Mouse (Mus musculus) layer of hippocampus, adult 18-20 months (tissue): ENCODE data around the gene Lrrc25. TPM values are rescaled to one million over a fixed set of nuclear protein-coding genes. Genes with fewer than 3 reads are reported as not detected.
"Not testable (repeated sequence)": the region's sequence is repeated elsewhere in the genome, so short reads cannot be mapped to it uniquely, and the experiment has no call there.

Experiments used
- DNase-seq, 2 experiments: peaks; one replicate each; pipeline ENCODE4 v3.0.0; 2022; ENCODE audit warnings: low spot score in 2 of 2
- long read RNA-seq: library from polyadenylated mRNA; stranded (forward); transcript quantifications from one replicate; pipeline ENCODE4 v2.0.0, GENCODE M21; 2021
- total RNA-seq, 2 experiments: library from RNA; stranded (reverse); gene quantifications; 2 replicates each; pipeline ENCODE4 v1.2.3; 2021

Gene Lrrc25
- under 1 TPM; 0.33 to 0.37 TPM for total RNA-seq
- long read RNA-seq: 0 reads

DNA sequence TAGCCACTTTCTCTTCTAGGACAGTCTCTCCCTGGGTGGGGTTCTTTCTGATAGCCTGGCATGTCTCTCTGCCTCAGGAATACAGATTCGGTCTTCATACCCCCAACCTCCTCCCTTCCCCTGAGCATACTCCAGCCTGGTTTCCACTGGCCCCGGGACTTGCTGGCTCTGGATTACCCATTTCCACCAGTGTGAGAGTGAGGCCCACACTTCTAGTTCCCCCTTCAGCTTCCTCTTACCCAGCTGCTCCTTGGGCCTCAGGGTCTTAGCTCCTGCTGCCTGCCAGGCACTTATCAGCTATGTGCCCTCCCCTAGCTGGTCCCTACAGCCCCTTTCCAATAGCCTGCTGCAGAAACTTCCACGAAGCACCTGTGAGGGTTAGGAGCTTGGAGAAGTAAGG is at the start of gene Lrrc25:
Lrrc25 (plus strand) TSS at position 262 of the 400 bp plus-strand sequence.
- no peak for DNase-seq

- DNase-seq: no peak
Measured at GRCm38 (mm10) chr8:70570360-70570759, 45.6 kb upstream of the Lrrc25 start.

- DNase-seq: no peak
Measured at GRCm38 (mm10) chr8:70570990-70571389, 45.0 kb upstream of the Lrrc25 start.

DNA sequence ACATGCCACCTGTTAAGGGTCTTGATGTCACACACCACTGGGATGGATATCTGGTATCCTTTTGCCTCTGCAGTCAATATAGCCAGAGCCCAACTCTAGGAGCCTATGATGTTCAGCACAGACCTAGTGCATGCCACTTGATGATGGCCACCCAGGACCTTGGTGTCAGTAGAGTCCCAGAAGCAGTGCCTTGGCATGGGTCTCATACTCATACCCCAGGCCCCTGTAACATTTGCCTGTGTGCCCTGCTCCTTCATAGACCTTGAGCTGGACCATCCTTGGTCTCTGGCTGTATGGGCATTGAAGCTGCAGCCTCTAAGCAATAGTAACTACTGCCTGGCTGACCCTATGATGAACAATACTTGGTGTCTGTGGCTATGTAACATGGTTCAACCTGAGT is 41.7 kb upstream of the Lrrc25 start:
- DNase-seq: no peak

DNA sequence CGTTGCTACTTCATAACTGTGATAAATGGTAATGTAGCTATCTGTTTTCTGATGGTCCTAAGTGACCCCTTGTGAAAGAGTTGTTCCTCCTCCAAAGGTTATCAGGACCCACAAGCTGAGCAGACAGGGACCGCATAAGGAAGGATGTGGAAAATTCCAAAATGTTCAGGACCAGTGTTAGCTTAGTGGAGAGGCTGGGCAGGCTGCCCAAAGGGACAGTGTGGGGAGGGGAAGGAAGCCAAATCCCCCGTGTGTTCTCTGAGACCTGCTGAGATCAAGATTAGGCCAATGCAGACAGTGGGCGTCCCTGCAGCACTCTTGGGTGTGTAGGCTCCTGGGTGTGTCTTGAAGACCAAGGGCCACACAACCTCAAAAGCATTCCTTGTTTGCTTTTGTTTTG is 41.0 kb upstream of the Lrrc25 start:
- DNase-seq: no peak

GRCm38 (mm10) chr8:70577207-70577606 is 38.7 kb upstream of the Lrrc25 start:
- DNase-seq: no peak

DNA sequence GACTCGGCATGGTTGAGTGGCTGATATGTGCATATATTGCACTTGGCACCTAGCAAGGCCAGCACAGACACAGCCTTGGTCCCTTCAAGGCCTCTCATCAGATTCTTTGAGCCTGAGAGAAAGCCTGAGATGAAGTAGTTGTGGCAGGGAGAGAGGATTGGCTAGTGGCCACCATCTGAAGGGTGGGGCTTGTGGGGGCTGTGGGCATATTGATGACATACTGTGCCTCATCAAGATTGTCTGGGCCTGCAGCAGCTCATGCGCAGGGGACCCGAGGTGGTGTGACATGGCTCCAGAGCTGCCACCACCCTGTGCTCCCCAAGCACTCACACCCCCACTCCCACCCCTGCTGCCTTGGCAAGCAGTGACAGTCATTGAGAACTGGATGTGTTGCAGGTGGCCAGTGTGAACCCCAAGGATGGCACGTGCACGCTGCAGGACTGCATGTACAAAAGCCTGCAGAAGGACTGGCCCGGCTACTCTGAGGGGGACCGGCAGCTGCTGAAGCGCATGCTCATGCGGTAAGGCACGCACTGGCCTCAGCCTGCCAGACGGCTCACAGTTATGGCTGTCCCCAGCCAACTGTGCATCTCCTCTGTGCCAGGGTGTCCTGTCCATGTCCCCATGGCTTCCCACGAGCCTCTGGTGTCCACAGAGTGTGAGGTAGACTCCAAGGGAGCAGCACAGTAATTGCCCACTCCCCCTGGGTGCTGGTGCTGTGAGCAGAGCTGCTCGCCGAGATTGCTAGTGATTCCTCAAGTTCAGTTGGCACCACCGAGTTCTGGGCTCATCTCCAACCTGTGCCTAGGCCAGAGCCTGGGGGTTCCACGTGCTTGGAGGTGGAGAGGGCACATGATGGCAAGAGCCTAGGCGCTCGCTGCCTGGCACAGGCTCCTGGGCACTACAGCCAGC is 32.2 kb upstream of the Lrrc25 start:
- peak in 1 of 2 experiments; percentile 68 for DNase-seq

GRCm38 (mm10) chr8:70584606-70585257 is 31.2 kb upstream of the Lrrc25 start:
- DNase-seq: peak in 1 of 2 experiments; percentile 56

- peak in 1 of 2 experiments; percentile 73 for DNase-seq
Measured at GRCm38 (mm10) chr8:70585258-70585652, 30.7 kb upstream of the Lrrc25 start.

- not testable (repeated sequence) for DNase-seq
Measured at GRCm38 (mm10) chr8:70587955-70588354, 28.0 kb upstream of the Lrrc25 start.

GRCm38 (mm10) chr8:70591569-70591968 is 24.4 kb upstream of the Lrrc25 start:
- no peak for DNase-seq

GRCm38 (mm10) chr8:70593173-70593572 is 22.8 kb upstream of the Lrrc25 start:
- DNase-seq: no peak

GRCm38 (mm10) chr8:70593961-70594609 is 21.9 kb upstream of the Lrrc25 start, which contains the start of gene Isyna1:
Gene Isyna1, plus strand, starts transcription at chr8:70594373.
- DNase-seq: peak in 1 of 2 experiments; percentile 74

GRCm38 (mm10) chr8:70594621-70595564 is 21.1 kb upstream of the Lrrc25 start:
- DNase-seq: no peak

DNA sequence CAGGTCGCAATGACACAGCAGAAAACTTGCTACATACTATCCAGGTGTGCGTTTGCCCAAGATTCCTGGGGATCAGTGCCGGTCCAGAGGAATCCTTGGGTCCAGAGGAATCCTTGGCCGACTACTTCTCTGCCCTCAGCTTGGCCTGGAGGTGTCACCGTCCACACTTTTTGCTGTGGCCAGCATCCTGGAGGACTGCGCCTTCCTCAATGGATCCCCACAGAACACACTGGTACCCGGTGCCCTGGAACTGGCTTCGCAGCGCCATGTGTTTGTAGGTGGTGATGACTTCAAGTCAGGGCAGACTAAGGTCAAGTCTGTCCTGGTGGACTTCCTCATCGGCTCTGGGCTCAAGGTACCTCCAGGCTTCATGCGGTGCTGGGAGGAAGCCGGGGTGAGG is 20.1 kb upstream of the Lrrc25 start:
- DNase-seq: no peak

- DNase-seq: no peak
Measured at GRCm38 (mm10) chr8:70596216-70596615, 19.7 kb upstream of the Lrrc25 start.

- DNase-seq: no peak
Measured at GRCm38 (mm10) chr8:70596775-70597416, 19.1 kb upstream of the Lrrc25 start.

GRCm38 (mm10) chr8:70597417-70598272 is 18.3 kb upstream of the Lrrc25 start:
- no peak for DNase-seq

DNA sequence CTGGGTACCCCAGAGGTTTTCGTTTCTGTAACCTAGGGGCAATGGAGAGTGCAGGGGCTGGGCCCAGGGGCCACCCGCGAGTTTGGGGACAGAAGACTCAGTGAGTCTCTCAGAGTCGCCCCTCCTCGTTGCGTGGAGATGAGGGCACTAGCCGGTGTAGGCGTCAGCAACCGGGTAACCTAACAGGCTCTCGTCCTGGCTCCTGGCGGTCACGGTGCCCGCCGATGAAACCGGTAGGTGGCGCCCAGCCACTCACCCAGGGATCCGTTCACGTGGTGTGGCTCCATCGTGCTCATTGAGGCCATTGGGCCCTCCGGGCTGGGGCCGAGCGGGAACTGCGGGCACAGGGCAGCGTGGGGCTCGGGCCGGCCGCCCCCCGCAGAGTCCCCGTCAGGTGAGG is 17.7 kb upstream of the Lrrc25 start:
- DNase-seq: peak; percentile 73 to 87
